Mouse (Mus musculus): Measurements from ENCODE around the gene Tmem258. TPM values are rescaled to one million over a fixed set of nuclear protein-coding genes. Genes with fewer than 3 reads are reported as not detected.

Gene Tmem258
- polyA plus RNA-seq, 1 experiment from 2014 or later: 384 TPM

DNA sequence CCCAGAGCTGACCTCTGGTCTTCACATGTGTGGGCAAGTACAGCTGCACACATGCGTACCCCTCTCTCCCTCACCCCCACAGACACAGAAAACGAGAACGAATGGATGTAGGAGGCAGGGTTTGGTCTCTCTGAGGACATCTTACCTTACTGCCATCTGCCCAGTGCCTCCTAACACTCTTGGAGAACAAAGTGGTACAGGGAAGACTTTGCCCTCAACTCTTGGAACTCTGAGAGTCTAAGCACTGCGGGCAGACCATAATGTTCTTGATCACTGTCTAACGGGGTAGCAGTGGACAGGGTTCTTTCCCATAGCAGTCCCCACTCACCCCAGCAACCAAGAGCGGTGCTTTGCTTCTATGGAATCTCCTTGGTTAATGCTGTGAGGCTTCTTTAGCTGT is 14.8 kb upstream of the Tmem258 start:
- Histone ChIP-seq H3K9me3 (no peaks in the 10 kb centered on the region), H3K4me1 (peaks cover 21% of the 10 kb centered on the region), H3K4me3 (no peak overlapping the region), H3K27me3 (ENCODE audit: insufficient read depth, poor library complexity, severe bottlenecking) (no peaks in the 10 kb centered on the region), H3K27ac (no peak overlapping the region), H3K36me3 (peaks cover 95% of the 10 kb centered on the region)
- 91% methylated on average over 6 of the region's 6 CpGs for WGBS
- DNase-seq (ENCODE audit: low spot score): no peak

DNA sequence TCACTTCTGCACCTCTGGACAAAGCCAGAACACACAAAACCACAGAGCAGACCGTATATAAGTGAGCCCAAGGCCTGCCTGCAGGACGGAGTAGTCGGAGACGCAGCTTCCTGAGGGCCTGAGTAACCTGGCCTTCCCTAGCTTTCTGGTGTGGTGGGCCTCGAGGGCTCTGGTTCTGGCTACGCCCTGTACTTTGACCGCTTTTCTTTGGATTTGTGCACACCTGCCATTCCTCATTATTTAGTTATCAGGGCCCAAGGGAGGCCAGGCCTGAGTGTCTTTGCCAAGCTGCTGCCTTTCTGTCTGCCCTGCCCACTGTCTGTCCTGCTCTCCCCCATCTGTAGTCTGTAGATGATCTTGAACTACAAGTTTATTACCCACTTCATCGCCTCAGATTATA is 13.9 kb upstream of the Tmem258 start:
- no peak overlapping the region for H3K27ac ChIP-seq
- no peaks in the 10 kb centered on the region for H3K9me3 ChIP-seq
- peaks cover 12% of the 10 kb centered on the region; the same call in 1 of the 2 replicates for H3K4me1 ChIP-seq
- DNase-seq (ENCODE audit: low spot score): no peak
- H3K4me3 ChIP-seq: no peak overlapping the region
- H3K27me3 ChIP-seq (ENCODE audit: insufficient read depth, poor library complexity, severe bottlenecking): no peaks in the 10 kb centered on the region
- H3K36me3 ChIP-seq: peaks cover 99% of the 10 kb centered on the region
- WGBS: 93% methylated on average over 8 of the region's 8 CpGs

- Histone ChIP-seq H3K9me3 (no peaks in the 10 kb centered on the region), H3K27ac (no peak overlapping the region), H3K4me1 (peaks cover 9% of the 10 kb centered on the region; the same call in 1 of the 2 replicates), H3K4me3 (no peak overlapping the region), H3K36me3 (peaks cover 98% of the 10 kb centered on the region), H3K27me3 (ENCODE audit: insufficient read depth, poor library complexity, severe bottlenecking) (no peaks in the 10 kb centered on the region)
- DNase-seq (ENCODE audit: low spot score): no peak
- 35% methylated on average over 2 of the region's 2 CpGs for WGBS
These were observed 13.0 kb upstream of the Tmem258 start for GRCm38 (mm10) chr19:10190796-10191195.

DNA sequence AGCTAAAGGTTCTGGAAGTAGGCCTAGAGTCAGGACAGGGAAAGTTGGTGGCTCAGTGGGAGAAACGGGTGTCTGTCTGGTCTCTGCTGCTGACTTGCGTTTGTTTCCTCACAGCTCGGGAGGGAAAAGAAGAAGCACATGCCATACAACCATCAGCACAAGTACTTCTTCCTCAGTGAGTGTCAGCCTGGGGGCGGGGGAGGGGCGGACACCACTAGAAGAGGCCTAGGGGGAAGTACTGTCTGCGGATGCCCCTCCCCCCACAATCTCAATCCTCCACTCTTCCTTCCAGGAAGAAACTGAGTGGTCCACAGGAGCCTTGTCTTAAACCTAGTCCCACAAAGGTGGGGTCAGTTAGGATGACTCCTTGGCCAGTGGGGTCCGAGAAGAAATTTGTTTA is 12.5 kb upstream of the Tmem258 start:
- DNase-seq (ENCODE audit: low spot score): no peak
- no peak overlapping the region for H3K4me3 ChIP-seq
- H3K4me1 ChIP-seq: peaks cover 7% of the 10 kb centered on the region; the same call in 1 of the 2 replicates
- no peak overlapping the region for H3K27ac ChIP-seq
- no peaks in the 10 kb centered on the region for H3K27me3 ChIP-seq (ENCODE audit: insufficient read depth, poor library complexity, severe bottlenecking)
- no peaks in the 10 kb centered on the region for H3K9me3 ChIP-seq
- WGBS: 42% methylated on average over 7 of the region's 7 CpGs
- H3K36me3 ChIP-seq: peaks cover 98% of the 10 kb centered on the region

DNA sequence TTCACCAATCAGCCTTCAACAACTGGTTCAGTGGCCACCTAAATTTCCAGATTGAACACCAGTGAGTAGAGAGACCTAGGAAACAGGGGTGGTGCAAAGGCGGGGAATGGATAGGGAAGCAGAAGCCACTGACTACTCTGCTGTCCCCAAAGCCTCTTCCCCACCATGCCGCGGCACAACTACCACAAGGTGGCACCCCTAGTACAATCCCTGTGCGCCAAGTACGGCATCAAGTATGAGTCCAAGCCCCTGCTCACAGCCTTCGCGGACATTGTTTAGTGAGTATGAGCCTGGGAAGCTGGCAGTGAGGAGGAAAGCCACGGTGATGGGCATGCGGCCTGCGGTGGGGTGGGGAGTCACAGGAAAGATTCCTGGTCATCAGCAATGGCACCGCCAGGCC is 9.5 kb upstream of the Tmem258 start:
- no peak for DNase-seq (ENCODE audit: low spot score)
- Histone ChIP-seq H3K9me3 (no peaks in the 10 kb centered on the region), H3K27me3 (ENCODE audit: insufficient read depth, poor library complexity, severe bottlenecking) (no peaks in the 10 kb centered on the region), H3K4me1 (peaks cover 7% of the 10 kb centered on the region; the same call in 1 of the 2 replicates), H3K27ac (no peak overlapping the region), H3K4me3 (no peak overlapping the region), H3K36me3 (peaks cover 86% of the 10 kb centered on the region)
- WGBS: 87% methylated on average over 11 of the region's 11 CpGs

DNA sequence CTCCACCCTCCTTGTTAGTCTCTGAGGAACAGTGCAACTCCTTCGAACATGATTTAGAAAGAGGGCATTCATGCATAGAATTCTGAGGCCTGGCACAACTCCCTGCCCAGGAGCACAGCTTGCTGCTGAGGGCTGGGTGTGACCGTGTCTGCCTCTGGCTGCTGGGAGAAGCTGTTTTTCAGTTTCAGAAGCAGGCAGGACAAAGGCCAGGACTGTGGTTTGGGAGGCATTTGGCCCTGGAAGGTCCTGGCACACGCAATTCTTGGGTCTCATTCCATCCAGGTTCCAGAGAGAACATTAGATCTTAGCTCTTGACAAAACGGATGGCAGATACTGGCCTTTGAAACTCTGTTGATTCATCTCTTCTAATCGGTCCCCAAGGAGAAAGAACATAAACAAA is 8.6 kb upstream of the Tmem258 start:
- Histone ChIP-seq H3K4me1 (peaks cover 7% of the 10 kb centered on the region), H3K36me3 (peaks cover 86% of the 10 kb centered on the region), H3K27me3 (ENCODE audit: insufficient read depth, poor library complexity, severe bottlenecking) (no peaks in the 10 kb centered on the region), H3K27ac (no peak overlapping the region), H3K4me3 (no peak overlapping the region), H3K9me3 (no peaks in the 10 kb centered on the region)
- WGBS: 86% methylated on average over 5 of the region's 5 CpGs
- no peak for DNase-seq (ENCODE audit: low spot score)

DNA sequence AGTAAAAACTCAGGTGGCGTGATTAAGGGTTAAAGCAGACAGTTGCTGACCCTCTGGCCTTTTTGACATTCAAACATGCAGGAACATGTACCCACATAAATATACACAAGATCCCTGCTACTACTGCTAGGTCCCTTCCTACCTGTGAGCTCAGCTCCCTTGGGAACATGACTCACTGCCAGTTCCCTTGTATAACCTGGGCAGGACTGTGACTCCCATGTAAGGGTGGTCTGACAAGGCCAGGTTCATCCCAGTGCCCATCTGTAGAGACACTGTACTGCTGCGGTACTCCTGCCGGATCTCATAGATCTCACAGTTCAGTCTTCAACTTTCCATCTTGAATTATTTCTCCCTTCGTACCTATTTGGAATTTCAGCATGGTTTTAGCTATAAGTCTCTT is 6.7 kb upstream of the Tmem258 start:
- no peak for DNase-seq (ENCODE audit: low spot score)
- H3K27ac ChIP-seq: no peak overlapping the region
- H3K4me3 ChIP-seq: no peak overlapping the region
- H3K27me3 ChIP-seq (ENCODE audit: insufficient read depth, poor library complexity, severe bottlenecking): no peaks in the 10 kb centered on the region
- H3K4me1 ChIP-seq: no peaks in the 10 kb centered on the region; the same call in 1 of the 2 replicates
- WGBS: 93% methylated on average over 4 of the region's 4 CpGs
- H3K9me3 ChIP-seq: no peaks in the 10 kb centered on the region
- H3K36me3 ChIP-seq: peaks cover 85% of the 10 kb centered on the region

GRCm38 (mm10) chr19:10198286-10198685 is 5.5 kb upstream of the Tmem258 start:
- no peak overlapping the region for H3K27ac ChIP-seq
- H3K4me1 ChIP-seq: peaks cover 8% of the 10 kb centered on the region
- no peak for DNase-seq (ENCODE audit: low spot score)
- H3K36me3 ChIP-seq: peaks cover 73% of the 10 kb centered on the region
- no peak overlapping the region for H3K4me3 ChIP-seq
- WGBS: 70% methylated on average over 2 of the region's 2 CpGs
- no peaks in the 10 kb centered on the region for H3K9me3 ChIP-seq
- no peaks in the 10 kb centered on the region for H3K27me3 ChIP-seq (ENCODE audit: insufficient read depth, poor library complexity, severe bottlenecking)

DNA sequence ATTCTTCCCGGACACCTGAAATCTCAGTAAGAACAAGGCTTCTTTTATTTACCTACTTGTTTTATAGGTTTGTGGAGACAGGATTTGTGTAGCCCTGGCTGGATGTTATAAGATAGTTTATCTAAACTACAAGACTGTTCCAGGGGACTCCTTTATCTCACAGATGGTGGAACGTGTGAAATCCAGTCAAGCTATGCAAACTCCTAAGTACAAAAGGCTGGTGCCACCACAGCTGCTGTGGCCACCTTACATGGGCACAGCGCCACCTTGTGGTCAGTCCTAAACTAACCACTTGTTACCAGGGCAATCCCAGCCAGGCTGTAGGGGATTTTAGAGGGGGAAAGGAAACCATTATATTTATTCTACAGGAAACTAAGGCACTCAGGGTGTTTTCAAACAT is 5.1 kb upstream of the Tmem258 start:
- WGBS: 28% methylated on average over 3 of the region's 3 CpGs
- H3K4me3 ChIP-seq: no peak overlapping the region
- H3K36me3 ChIP-seq: peaks cover 69% of the 10 kb centered on the region
- H3K27ac ChIP-seq: no peak overlapping the region
- H3K4me1 ChIP-seq: peaks cover 9% of the 10 kb centered on the region
- H3K9me3 ChIP-seq: no peaks in the 10 kb centered on the region
- no peaks in the 10 kb centered on the region for H3K27me3 ChIP-seq (ENCODE audit: insufficient read depth, poor library complexity, severe bottlenecking)
- no peak for DNase-seq (ENCODE audit: low spot score)

GRCm38 (mm10) chr19:10203146-10203847 is 517 bp upstream of the Tmem258 start:
- Histone ChIP-seq H3K9me3 (no peaks in the 10 kb centered on the region), H3K4me1 (peaks cover 17% of the 10 kb centered on the region), H3K27me3 (ENCODE audit: insufficient read depth, poor library complexity, severe bottlenecking) (no peaks in the 10 kb centered on the region), H3K4me3 (peak overlapping the region; percentile 91), H3K36me3 (peaks cover 58% of the 10 kb centered on the region), H3K27ac (peak overlapping the region; percentile 95)
- DNase-seq (ENCODE audit: low spot score): no peak
- WGBS: 3% methylated on average over 23 of the region's 23 CpGs

GRCm38 (mm10) chr19:10204616-10205001 is 795 bp downstream of the Tmem258 start:
- Histone ChIP-seq H3K36me3 (peaks cover 60% of the 10 kb centered on the region), H3K27me3 (ENCODE audit: insufficient read depth, poor library complexity, severe bottlenecking) (no peaks in the 10 kb centered on the region), H3K4me1 (peaks cover 17% of the 10 kb centered on the region), H3K27ac (peak overlapping the region; percentile 95), H3K4me3 (peak overlapping the region; percentile 91), H3K9me3 (no peaks in the 10 kb centered on the region)
- WGBS: 2% methylated on average over 5 of the region's 5 CpGs
- DNase-seq (ENCODE audit: low spot score): no peak

GRCm38 (mm10) chr19:10205051-10205450 is 1.2 kb downstream of the Tmem258 start:
- DNase-seq (ENCODE audit: low spot score): no peak
- peak overlapping the region; percentile 91 for H3K4me3 ChIP-seq
- no peaks in the 10 kb centered on the region for H3K9me3 ChIP-seq
- peaks cover 17% of the 10 kb centered on the region for H3K4me1 ChIP-seq
- no peaks in the 10 kb centered on the region for H3K27me3 ChIP-seq (ENCODE audit: insufficient read depth, poor library complexity, severe bottlenecking)
- no peak overlapping the region; the same call in 1 of the 2 replicates for H3K27ac ChIP-seq
- WGBS: 75% methylated on average over 6 of the region's 6 CpGs
- H3K36me3 ChIP-seq: peaks cover 60% of the 10 kb centered on the region

GRCm38 (mm10) chr19:10208851-10209250 is 5.0 kb downstream of the Tmem258 start:
- peaks cover 79% of the 10 kb centered on the region for H3K36me3 ChIP-seq
- DNase-seq (ENCODE audit: low spot score): no peak
- 0 out of 2 replicates have a peak, but pooled peaks cover 8% of the 10 kb centered on the region for H3K4me1 ChIP-seq
- WGBS: 76% methylated on average over 3 of the region's 3 CpGs
- no peak overlapping the region for H3K4me3 ChIP-seq
- H3K9me3 ChIP-seq: no peaks in the 10 kb centered on the region
- no peak overlapping the region for H3K27ac ChIP-seq
- H3K27me3 ChIP-seq (ENCODE audit: insufficient read depth, poor library complexity, severe bottlenecking): no peaks in the 10 kb centered on the region

DNA sequence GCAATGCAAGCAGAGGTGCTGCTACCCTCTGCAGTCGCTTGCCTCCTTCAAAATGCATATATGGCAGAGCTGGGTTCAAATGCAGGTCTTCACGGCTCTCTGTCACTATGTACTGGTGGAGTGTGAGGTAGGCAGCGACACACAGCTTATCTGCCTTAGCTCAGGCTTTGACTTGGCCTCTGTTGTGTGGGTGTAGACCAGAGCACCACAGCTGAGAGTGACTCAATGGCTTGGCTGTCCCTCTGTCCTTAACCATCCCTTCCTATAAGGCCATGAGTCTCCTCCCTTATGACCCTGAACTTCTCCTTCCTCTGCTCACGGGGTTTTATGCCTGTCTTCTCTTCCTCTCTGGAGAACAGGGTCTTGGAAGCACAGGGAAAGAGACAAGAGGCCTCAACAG is 7.1 kb downstream of the Tmem258 start:
- no peaks in the 10 kb centered on the region for H3K9me3 ChIP-seq
- no peaks in the 10 kb centered on the region for H3K27me3 ChIP-seq (ENCODE audit: insufficient read depth, poor library complexity, severe bottlenecking)
- H3K4me1 ChIP-seq: no peaks in the 10 kb centered on the region
- no peak overlapping the region for H3K27ac ChIP-seq
- 78% methylated on average over 4 of the region's 4 CpGs for WGBS
- H3K4me3 ChIP-seq: no peak overlapping the region
- peaks cover 92% of the 10 kb centered on the region for H3K36me3 ChIP-seq
- DNase-seq (ENCODE audit: low spot score): no peak
